Mouse (Mus musculus) R1 (cell line): Measurements from ENCODE around the gene Slc37a3.
A peak's percentile ranks its signal among the peaks of the same experiment; 100 is the strongest.

ENCODE experiments used
- DNase-seq: peaks from one replicate; pipeline ENCODE4 v3.0.0-alpha.2; 2018; ENCODE audit warnings: low read depth, low spot score

The Slc37a3 gene

GRCm38 (mm10) chr6:39319061-39319761 is 58.3 kb downstream of the Slc37a3 start:
- DNase-seq, result peak; percentile 37

- DNase-seq, result no peak
Observed at GRCm38 (mm10) chr6:39318631-39319010, 58.9 kb downstream of the Slc37a3 start.

DNA sequence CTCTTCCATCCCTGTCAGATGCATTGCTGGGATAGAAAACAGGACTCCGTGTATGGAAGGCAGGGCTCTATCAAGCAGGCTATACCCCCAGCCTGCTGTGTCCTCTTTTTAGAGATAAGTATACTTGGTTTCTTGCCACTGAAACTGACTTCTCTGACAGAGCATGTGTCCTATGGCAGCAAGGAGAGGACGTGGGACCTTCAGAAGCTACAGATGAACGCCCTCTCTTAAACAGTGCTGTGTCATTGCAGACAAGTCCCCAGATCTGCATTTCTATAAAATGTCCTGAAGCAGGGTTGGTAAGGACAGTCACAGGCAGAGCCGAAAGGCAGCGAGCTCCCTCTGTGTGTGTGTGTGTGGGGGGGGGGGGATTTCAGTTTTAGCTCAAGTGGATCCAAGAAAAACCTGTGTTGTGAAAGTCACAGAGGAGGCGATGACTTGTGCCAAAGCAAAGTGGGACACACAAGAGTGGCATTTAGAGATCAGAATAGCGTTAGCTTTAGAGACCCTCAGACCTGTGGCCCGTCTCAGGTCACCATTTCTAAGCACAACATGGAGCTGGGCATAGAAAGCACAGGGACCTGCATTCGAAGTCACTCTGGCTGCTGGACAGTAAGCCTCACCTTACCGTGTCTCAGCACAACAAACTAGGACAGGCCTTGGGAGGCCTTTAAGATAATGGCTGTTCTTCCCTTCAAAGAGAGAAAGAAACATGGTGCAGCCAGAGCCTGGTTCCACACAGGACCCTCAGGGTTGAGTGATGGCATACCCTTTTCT is 59.4 kb downstream of the Slc37a3 start:
- DNase-seq, result no peak

DNA sequence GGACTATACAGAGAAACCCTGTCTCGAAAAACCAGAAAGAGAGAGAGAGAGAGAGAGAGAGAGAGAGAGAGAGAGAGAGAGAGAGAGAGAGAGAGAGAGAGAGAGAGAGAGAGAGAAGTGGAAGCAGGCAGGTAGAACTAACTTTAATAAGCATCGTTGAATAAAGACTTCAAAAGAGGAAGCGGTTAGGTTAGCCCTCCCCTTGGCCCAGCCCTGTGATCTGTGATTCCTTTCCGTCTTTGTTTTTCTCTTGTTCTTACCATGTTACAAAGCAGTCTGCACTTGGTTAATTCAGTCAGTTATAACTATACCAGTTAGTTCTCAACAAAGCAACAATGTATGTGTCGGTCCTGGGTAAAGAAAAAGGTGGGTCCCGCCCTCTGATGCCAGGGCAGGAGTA is 61.4 kb downstream of the Slc37a3 start:
- DNase-seq, result no peak

DNA sequence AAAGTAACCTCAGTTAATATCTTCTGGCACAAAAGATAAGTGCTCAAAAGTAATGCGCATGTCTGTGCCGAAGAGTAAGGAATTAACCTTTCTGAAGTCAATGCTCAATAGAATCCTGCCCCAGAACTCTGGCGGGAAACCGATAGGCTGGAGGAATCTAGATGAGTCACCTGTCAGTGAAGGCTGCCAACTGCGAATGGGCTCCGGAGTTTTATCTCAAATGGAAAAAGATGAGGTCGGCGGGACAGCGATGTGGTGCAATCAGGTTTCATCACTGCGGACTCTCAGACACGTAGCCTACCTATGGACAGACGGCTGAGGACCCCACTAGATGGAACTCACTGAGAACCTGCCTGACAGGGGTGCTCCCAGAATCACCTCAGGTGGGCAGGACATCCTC is 63.0 kb downstream of the Slc37a3 start:
- no peak for DNase-seq

DNA sequence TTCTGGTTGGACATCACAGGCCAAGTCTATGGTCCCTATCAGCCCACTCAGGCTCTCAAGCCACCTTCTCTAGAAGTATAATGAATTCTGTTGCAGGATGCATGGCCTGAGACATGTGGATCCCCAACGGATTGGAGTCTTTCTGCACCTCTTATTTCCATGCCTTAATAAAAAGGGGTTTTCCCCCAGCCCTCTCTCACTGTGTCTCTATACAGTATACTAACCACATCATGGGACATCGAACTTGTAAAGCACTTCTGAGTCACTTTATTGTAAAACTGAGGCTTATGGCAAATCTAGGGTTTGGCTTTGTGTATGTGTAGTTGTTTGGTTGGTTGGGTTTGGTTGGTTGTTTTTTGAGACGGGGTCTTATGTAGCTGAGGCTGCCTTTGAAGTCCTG is 65.7 kb downstream of the Slc37a3 start:
- DNase-seq, result no peak

GRCm38 (mm10) chr6:39304371-39304874 is 73.1 kb downstream of the Slc37a3 start:
- no peak for DNase-seq

- peak; percentile 47 for DNase-seq
Observed at GRCm38 (mm10) chr6:39301484-39301883, 76.0 kb downstream of the Slc37a3 start.

DNA sequence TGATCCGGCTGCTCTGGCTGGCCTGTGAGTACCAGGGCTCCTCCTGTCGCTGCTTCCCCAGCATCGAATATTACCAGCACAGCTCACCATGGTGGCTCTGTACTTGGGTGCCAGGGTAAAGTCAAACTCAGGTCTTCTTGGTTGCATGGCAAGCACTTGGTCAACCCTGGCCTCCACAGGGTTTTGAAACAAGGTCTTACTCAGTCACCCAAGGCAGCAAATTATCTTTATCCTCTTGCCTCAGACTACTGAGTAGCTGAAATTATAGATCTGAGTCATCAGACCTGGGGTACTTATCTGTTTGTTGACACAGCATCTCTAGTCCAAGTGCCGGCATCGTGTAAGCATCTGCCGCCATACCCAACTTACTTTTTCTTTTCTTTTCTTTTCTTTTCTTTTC is 80.4 kb downstream of the Slc37a3 start:
- DNase-seq, result no peak

- peak; percentile 78 for DNase-seq
Observed at GRCm38 (mm10) chr6:39296474-39296873, 81.0 kb downstream of the Slc37a3 start.

DNA sequence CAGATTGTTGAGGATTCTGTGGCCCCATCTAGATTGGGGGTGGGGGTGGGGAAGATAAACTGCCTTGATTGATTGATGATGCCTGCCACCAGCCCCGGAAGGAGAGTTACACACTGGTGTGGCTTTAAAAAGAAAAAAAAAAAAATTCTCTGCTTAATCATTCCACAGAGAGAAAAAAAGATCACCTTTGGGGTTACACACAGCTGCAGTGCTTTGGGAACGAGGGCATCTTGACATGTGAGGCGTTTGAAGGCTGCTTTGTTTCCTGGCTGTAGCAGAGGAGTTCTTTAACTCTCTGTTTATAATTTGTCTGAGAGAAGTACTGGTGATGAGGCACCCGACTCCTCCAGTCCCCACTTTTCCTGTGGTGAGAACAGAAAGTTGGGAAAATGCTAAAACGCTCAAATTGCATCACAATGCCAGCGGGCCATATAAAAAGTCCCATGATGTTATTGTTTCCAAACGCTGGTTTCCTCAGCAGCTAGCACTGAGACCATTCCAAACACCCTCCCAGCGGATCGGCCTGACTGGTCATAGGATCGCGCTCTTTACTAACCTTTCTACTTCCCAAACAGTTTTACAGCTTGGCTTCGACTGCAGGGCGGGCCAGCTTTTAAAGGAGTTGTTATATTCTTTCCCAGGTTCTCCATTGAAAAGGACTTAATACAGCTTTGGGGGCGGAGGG is 81.6 kb downstream of the Slc37a3 start:
- DNase-seq, result peak; percentile 66

DNA sequence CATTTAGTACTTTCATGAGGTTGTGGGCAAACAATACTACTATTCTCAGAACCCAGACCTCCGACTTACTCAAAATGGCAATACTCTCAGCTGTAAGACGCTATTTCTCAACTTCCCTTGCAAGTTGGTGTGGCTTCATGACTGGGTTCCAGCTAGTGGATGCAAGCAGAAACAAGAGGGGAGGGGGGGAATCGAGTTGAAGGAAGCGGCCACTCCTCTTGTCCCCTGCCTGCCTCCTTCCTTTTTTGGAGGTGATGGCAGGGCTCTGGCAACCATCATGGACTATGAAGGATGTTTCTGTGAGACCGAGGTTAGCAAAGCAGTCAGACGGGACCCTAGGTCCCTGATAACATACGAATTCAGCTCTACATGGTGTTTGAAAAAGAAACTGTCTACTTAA is 87.8 kb downstream of the Slc37a3 start:
- DNase-seq, result no peak

GRCm38 (mm10) chr6:39287782-39288181 is 89.7 kb downstream of the Slc37a3 start:
- no peak for DNase-seq

DNA sequence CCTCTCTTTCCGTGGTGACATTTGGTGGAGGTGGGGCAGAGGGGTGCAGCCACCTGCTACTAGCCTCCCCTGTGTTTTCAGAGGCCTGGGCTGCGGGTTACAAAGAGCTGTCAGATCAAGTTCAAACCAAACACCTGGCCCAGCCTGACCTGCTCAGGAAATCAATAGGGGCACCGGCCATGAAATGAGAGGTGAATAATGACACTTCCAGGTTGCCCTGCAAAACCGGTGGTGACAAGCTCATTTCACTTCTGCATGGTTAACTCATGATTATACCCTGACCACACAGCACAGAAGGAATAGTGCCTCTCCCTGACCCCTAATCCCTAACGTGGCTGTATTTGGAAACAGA is 90.8 kb downstream of the Slc37a3 start:
- DNase-seq, result no peak

DNA sequence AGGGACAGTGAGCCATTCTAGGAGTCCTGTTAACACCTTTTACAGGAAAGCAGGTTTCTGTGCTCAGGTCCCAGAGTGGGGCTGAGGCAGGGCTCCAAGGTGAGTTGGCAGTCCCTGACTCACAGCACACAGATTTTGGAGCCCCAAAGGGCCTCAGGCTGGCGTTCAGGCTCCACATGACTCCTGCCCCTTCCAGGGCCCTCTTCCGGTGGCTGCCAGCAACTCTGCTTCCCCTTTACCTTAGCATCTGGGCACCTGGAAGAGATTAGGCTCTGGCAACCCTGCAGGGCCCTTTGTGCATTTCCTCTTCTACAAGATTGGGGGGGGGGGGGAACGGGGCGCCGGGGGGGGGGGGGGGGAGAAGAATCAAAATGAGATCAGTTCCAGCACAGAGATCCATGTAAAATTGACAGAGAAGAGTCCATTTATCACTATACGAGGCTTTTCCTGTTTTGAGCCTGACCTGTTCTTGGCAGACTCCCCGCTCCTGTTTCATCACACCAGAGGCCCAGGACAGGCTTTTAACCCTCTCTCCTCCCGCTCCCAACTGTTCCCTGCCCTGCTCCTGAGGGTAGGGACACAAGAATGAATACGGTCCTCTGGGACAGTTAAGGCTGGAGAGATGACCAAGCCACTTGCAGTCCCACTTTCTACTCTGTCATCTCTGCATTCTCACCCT is 91.3 kb downstream of the Slc37a3 start:
- DNase-seq, result no peak

- DNase-seq, result no peak
Observed at GRCm38 (mm10) chr6:39284836-39285235, 92.6 kb downstream of the Slc37a3 start.
